Mouse (Mus musculus): ENCODE results near the gene Hecw2. TPM values are rescaled to one million over a fixed set of nuclear protein-coding genes. Genes with fewer than 3 reads are reported as not detected.

The Hecw2 gene
- total and polyA plus RNA-seq, 2 experiments from 2014 or later = 6.2 to 22.2 TPM

GRCm38 (mm10) chr1:53757316-53757715 is 437.7 kb downstream of the Hecw2 start:
- no peaks in the 10 kb centered on the region for H3K4me1 ChIP-seq (ENCODE audit: insufficient read depth, low read length)
- DNase-seq (ENCODE audit: low spot score) = no peak
- H3K27ac ChIP-seq (ENCODE audit: low read depth, low read length) = no peak overlapping the region
- no peak overlapping the region for H3K9ac ChIP-seq (replicated peaks; ENCODE audit: low read length, poor library complexity, severe bottlenecking)
- H3K36me3 ChIP-seq (ENCODE audit: insufficient read depth, low read length) = no peaks in the 10 kb centered on the region
- ATAC-seq (ENCODE audit: low FRiP score) = no peak
- no peaks in the 10 kb centered on the region for H3K9me3 ChIP-seq (ENCODE audit: low read length)
- no peak overlapping the region for H3K4me2 ChIP-seq (ENCODE audit: low read depth, low read length, poor library complexity, severe bottlenecking)
- H3K27me3 ChIP-seq (ENCODE audit: insufficient read depth, low read length) = no peaks in the 10 kb centered on the region
- no peak for TF ChIP-seq CTCF (IDR thresholded peaks at IDR 0.05)
- no peak overlapping the region for H3K4me3 ChIP-seq (ENCODE audit: low read depth, low read length)
- 96% methylated on average over 4 of the region's 4 CpGs for WGBS

Small RNA genes within 50 kb of the gene (microRNA-seq; reads per million reads assigned to microRNA genes)
- not detected for gene Mir7681 (ENCODE audit: borderline number of aligned reads)

Other genes starting within 250 kb of the Hecw2 start
- 0.11 TPM in 1 of 2 replicates, not detected in the other for gene Ccdc150, start 55.5 kb upstream of the Hecw2 start, total RNA-seq (2014; rRNA removed)
- gene Ccdc150, start 55.5 kb upstream of the Hecw2 start, polyA plus RNA-seq (2015; fragmentation: Nextera tagmentation; extraction: Ambion mirVana) = 0.15 and 0.23 TPM in 2 replicates
- 23.2 and 31.0 TPM in 2 replicates for gene Gtf3c3, start 243.8 kb upstream of the Hecw2 start, total RNA-seq (2014; rRNA removed)
- 17.3 and 17.7 TPM in 2 replicates for gene Gtf3c3, start 243.8 kb upstream of the Hecw2 start, polyA plus RNA-seq (2015; fragmentation: Nextera tagmentation; extraction: Ambion mirVana)

Data from midbrain, postnatal 0 days (tissue).